Mouse (Mus musculus): ENCODE results near the gene Plppr3. TPM values are rescaled to one million over a fixed set of nuclear protein-coding genes. Genes with fewer than 3 reads are reported as not detected.

Gene Plppr3
- total RNA-seq (2021), result 10 to 100 TPM; 28.4 to 28.7 TPM

GRCm38 (mm10) chr10:79874290-79874862 is at the start of gene Plppr3, which contains the start of gene Prtn3:
Gene Plppr3, minus strand, starts transcription at chr10:79874634.
Gene Prtn3, plus strand, starts transcription at chr10:79874476.
- no peak for DNase-seq

- no peak for DNase-seq
Observed at GRCm38 (mm10) chr10:79921572-79921971, 47.1 kb upstream of the Plppr3 start.

DNA sequence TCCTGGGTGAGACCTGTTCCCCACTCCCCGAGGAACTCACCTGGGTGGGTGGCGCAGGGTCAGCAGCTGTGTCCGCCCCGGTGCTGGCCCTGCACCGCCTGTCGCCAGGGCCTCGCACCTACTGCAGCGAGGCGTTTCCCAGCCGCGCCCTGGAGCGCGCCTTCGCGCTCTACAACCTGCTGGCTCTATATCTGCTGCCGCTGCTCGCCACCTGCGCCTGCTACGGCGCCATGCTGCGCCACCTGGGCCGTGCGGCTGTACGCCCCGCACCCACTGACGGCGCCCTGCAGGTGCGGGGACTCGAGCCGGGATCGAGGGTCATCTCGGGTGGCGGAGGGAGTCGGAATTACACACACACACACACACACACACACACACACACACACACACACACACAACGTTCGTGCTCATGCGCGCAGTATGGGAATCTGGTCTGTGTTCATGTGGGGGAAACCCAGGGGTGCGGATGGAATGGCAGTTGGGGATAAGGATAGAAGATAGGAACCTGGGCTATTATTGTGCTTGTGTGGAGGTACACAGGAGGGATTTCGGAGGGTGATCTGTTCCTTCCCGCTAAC is 46.6 kb upstream of the Plppr3 start, which contains the start of gene R3hdm4:
Gene R3hdm4, minus strand, starts transcription at position 251 of the 578 bp plus-strand sequence.
- DNase-seq, result no peak

- no peak for DNase-seq
Observed at GRCm38 (mm10) chr10:79920056-79920890, 45.8 kb upstream of the Plppr3 start.

DNA sequence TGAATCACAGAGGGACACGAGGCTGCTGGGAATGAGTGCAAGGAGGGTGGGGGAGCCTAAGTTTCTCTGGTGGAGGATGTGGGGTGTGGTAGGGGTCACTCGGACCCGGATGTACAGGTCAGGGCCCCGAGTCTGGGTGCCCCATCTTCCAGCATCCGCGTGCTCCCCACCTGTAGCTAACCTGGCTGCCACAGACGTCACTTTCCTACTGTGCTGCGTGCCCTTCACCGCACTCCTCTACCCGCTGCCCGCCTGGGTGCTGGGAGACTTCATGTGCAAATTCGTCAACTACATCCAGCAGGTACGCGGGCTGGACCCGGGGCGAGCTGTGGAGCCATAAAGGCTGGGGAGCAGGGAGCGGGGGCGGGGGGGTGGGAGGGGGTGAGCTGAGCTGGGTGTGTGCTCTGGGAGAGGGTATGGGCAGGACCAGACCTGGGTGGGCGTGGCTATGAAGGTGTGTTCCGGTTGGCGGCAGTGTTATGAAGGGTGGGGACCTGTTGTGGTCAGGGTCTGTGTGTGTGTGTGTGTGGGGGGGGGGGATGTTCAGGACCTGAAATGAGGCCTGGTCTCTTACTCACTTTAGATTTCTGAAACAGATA is 44.9 kb upstream of the Plppr3 start:
- DNase-seq, result no peak

DNA sequence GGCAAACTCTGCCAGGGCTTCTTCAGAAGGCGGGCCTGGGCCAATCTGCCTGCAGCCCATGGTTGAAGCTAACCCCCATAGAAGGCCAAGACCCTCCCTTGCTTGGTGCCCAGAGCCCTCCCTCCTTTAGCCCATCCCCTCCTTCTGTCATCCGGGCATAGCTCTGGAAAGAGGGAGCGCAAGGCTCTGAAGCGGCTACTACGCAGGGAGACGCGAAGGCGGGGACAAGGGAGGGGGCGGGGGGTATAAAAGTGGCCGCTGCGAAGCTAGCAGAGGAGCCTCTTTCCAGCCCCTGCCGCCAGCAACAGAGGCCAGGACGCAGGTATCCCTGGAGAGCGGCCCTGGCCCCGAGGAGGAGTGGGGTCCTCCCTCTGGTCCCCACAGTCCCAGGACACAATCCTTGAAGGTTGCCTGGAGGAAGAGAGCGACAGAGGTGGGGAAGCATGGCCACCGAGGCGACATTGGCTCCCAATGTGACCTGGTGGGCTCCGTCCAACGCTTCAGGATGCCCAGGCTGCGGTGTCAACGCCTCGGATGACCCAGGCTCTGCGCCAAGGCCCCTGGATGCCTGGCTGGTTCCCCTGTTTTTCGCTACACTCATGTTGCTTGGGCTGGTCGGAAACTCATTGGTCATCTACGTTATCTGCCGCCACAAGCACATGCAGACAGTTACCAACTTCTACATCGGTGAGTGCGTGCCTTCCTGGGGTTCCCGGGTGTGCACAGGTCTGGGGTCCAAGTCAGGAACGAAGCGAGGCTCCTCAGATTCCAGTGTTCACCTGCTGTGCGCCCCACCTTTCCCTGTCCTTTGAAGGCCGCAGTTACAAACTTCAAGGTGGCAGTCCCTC is 44.0 kb upstream of the Plppr3 start:
- DNase-seq, result no peak

- DNase-seq, result no peak
Observed at GRCm38 (mm10) chr10:79917532-79918100, 43.2 kb upstream of the Plppr3 start.

DNA sequence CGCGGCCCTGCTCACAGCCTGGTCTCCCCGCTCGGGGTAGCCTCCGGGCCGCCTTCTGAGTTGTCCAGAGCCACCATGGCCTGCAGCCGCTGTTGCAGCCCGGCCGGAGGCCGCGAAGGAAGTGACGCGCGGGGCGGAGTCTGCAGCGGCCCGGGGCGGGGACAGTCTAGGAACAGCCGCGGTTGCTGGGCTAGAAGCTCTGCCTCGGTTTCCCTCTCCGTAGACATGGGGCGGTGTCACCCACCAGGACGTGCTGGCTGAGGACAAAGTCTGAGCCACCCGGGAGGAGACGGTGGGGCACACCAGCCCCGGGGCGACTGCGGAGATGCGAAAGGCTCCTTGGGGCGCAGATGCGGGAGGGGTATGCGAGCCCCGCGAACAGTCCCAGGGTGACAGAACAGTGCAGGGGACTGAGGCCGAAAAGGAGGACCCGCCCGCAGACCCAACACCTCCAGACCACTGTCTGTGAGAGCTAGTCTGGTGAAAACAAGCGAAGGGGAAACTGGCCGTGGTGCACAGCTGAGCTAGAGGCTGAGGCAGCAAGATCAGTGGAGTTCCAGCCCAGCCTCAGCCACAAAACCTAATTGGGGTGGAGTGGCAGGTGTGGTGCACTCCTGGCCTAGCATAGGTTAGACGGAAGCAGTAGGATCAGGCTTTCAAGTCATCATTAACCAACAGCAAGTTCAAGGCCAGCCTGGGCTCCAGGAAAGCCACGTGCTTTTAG is 42.5 kb upstream of the Plppr3 start, which contains the start of gene Kiss1r:
Gene Kiss1r, plus strand, starts transcription at position 164 of the 724 bp plus-strand sequence.
- DNase-seq, result peak; percentile 85 to 87

DNA sequence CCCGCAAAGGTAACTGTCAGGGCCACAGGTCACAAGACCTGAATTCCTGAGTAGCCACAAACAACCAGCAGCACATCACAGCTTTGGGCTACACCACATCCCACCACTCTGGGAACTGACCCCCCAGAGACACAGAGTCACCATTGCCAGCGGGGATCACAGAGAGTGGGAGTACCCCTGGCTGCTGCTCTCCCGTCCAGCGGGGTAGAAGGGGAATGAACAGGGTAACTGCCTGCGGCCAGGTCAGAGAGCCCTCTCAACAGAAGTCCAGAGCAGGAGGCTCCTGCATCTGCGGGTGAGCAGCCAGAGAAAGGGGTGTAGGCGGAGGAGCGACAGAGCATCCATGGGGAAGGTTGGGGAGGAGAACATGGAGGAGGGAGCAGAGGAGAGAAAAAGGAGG is 41.6 kb upstream of the Plppr3 start:
- no peak for DNase-seq

DNA sequence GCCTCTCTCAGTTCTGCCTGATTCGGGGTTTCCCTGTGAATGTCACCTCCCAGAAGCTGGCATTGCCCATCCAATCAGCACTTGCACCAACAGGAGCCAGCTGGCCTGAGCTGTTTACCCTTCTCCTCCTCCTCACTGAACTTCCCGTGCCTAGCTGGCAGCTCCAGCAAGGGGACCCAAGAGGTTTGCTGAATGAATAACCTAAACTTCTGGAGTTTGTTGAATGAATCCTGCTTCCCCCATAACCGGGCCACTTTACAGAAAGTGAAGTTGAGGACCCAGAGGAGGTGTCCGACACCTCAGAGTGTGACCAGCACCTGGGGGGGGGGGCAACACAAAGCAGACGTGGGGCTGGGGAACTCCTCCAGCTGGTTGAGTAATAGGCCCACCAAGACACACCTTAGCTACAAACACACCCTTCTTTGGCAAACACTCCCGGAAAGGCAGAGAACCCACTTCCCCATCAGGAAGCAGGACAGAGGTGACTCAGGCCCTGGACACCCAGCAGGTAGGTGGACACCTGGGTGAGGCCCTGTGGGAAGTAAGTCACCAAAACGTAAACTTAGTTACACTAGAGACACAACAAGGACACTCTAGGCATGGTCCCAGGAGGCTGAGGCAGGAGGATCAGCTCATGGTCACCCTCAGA is 40.6 kb upstream of the Plppr3 start:
- DNase-seq, result no peak

- no peak for DNase-seq
Observed at GRCm38 (mm10) chr10:79914131-79914947, 39.9 kb upstream of the Plppr3 start.

- DNase-seq, result no peak
Observed at GRCm38 (mm10) chr10:79912412-79912811, 38.0 kb upstream of the Plppr3 start.

GRCm38 (mm10) chr10:79910556-79910955 is 36.1 kb upstream of the Plppr3 start, which contains the start of gene Gm26602:
Gene Gm26602, plus strand, starts transcription at chr10:79910856.
- no peak for DNase-seq

GRCm38 (mm10) chr10:79909092-79909922 is 34.9 kb upstream of the Plppr3 start:
- peak; percentile 48 for DNase-seq

DNA sequence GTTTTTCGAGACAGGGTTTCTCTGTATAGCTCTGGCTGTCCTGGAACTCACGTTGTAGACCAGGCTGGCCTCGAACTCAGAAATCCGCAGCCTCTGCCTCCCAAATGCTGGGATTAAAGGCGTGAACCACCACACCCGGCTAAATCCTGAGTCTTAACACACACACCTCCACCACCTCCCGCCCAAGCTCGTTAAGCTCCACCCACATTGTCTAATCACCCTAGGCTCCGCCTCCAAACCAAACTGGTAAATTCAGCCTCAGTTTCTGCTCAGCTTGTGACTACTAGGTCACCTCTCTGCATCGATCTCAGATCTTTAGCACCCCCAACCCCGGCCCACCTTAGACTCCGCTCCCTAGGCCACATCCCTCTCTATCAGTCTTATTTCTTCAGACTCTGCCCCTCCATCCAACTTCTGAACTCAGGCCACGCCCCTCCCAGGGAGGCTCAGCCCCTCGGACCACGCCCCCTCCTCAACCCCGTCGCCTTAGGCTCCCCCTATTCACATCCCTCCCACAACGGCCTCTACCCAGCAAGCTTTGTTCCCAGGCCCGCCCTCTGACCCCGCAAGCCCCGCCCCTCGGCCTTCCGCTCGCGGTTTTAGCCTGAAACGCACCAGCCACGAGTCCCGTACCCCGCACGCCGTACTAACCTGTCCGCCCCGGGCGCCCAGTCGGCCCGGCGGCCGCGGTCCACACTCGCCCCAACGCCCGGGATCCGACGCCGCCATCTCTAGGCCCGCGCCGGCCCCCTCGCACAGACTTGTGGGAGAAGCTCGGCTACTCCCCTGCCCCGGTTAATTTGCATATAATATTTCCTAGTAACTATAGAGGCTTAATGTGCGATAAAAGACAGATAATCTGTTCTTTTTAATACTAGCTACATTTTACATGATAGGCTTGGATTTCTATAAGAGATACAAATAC is 34.0 kb upstream of the Plppr3 start, which contains the start of gene Med16:
Gene Med16, minus strand, starts transcription at position 757 of the 925 bp plus-strand sequence.
- DNase-seq, result peak; percentile 96 to 97

- no peak for DNase-seq
Observed at GRCm38 (mm10) chr10:79907415-79907814, 33.0 kb upstream of the Plppr3 start.

DNA sequence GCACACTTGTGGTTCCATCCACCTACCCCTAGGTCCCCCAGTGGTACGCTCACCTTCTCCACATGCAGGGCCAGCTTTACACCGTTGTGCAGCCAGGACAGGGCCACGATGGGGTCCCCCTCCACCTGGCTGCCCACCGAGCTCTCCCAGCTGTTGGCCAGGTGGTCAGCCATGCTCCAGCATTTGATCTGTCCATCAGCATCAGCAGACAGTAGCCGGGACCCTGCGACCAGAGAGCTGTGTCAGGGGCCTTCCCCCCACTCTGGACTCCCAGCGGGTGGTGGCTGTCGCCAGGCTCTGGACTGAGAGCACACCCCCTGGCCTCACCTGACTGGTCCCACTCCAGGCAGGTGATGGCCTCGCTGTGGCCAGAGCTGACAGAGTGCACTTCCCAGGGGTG is 32.3 kb upstream of the Plppr3 start:
- DNase-seq, result no peak

All from layer of hippocampus, postnatal 36 days (tissue).